Mouse (Mus musculus): Measurements from ENCODE around the gene Misp. TPM values are rescaled to one million over a fixed set of nuclear protein-coding genes. Genes with fewer than 3 reads are reported as not detected.

Misp gene
- polyA plus RNA-seq, 1 experiment, result 0.92 TPM

DNA sequence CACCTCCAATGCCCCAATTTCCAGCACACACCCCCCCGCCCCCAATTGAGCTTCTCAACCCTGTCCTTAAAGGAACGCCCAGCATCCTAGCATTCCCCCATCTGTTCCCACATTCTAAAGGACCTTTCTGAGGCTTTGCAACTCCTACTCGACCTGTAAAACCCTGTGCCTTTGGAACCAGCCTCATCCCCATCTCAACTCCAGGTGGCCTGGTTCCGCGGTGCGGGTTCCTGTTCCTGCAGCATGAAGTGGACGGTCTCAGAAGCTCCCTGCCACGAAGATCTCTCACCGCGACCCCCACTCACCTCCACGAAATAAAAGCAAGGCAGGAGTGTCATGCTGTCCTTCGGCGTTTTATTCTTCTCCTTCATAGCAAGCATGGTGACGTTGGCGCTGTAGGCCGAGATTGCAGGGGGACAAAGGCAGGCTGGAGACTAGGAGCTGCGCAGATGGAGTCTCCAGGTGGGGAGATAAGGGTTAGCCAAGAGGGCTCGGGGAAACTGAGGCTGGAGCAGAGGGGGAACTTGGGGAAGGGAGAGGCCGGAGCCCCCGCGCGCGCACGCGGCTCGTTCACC lies 53.0 kb downstream of the Misp start:
- no peak for DNase-seq (ENCODE audit: low spot score)

DNA sequence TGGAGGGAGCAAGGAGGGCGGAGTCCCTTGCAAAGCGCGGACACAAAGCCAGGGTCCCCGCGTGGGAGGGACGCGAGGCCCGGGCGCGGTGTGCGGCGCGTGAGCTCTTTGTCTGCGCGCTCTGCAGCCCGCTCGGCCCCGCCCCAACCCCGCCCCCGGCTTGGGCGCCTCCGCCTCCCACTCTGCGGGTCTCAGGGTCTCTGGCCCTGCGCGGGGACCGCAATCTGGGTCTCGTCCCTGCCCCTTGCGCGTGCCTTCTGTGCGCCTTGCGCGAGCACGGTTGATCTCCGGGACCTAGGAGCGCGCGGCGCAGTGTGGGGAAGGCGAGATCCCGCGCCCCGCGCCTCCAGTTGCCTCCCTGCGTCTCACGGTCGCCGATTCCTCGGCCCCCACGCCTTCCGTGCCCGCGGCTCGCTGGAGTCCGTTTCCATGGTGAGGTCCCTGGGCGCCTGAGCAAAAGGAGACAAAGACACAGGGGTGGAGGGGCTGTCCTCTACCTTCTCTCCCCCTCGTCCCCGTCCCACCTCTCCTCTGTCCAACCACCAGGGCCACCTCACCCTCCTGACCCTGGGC lies 53.6 kb downstream of the Misp start, which contains the start of the genes Prtn3 and Plppr3:
Gene Prtn3, plus strand, starts transcription at position 187 of the 573 bp plus-strand sequence.
Gene Plppr3, minus strand, starts transcription at position 345 of the 573 bp plus-strand sequence.
- no peak for DNase-seq (ENCODE audit: low spot score)

DNA sequence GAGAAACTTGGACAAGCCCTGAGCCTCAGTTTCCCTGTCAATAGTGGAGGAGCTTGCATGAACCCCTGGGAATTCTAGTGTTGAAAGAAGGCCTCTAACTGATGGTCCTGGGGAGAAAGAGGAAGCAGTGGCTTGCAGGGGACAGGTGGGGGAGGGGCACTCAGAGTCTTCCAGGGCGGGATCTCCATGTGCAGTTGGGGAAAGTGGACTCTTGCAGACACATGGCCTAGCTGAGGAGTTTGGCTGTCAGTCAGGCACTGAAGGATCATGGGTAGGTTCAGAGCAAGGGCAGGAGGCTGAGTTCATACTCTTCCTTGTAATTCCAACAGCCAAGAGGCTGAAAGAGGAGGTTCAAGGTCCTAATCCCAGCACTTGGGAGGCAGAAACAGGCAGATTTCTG lies 56.4 kb downstream of the Misp start:
- DNase-seq (ENCODE audit: low spot score), result no peak

DNA sequence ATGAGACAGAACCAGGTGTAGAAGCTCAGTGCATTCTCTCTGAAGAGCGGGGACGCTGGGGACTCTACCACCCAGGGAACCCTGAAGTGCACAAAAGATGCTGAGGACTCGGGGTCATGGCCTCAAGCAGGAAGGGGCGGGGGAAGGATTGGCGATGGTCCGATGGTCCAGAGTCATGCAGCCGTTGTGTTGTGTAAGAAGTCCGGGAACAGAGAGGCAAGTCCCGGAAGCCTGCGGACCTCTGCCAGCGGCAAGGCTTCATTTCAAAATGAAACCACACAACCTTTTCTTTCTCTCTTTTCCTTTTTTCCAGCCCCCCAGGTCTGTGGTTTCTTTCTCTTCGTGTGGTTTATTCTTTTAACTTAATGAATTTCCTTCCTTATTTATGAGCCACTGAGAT lies 57.0 kb downstream of the Misp start:
- DNase-seq (ENCODE audit: low spot score), result no peak

DNA sequence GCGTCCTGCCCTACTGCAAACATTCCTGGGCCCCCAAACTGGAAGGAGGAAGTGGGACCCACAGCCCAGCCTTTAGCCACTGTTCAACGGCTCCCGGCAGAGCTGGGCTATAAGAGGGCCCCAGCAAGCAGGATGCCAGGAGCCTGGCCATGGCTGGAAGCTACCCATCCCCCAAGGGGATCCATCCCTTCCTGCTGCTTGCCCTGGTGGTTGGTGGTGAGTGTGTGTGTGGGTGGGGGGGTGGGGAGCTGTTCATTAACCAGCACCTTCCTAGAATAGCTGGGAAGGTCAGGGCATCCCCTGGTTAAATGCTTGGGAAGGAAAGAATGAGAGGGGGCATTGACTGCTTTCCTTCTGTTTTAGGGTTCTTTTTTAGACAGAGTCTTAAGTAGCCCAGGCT lies 58.7 kb downstream of the Misp start:
- DNase-seq (ENCODE audit: low spot score), result no peak

Other genes starting within 250 kb of the Misp start
- not detected in 2 replicates for gene Theg, start 233.7 kb upstream of the Misp start, polyA plus RNA-seq (2012; rRNA removed)
- 0.04 and 0.06 TPM in 2 replicates for gene C2cd4c, start 207.0 kb upstream of the Misp start, polyA plus RNA-seq (2012; rRNA removed)
- gene Shc2, start 183.1 kb upstream of the Misp start, polyA plus RNA-seq (2012; rRNA removed), result 7.4 and 7.6 TPM in 2 replicates
- gene Odf3l2, start 175.3 kb upstream of the Misp start, polyA plus RNA-seq (2012; rRNA removed), result not detected in 2 replicates
- gene Madcam1, start 156.4 kb upstream of the Misp start, polyA plus RNA-seq (2012; rRNA removed), result not detected in 2 replicates
- 29.1 and 33.7 TPM in 2 replicates for gene Tpgs1, start 151.6 kb upstream of the Misp start, polyA plus RNA-seq (2012; rRNA removed)
- 60.6 and 70.0 TPM in 2 replicates for gene Cdc34, start 138.8 kb upstream of the Misp start, polyA plus RNA-seq (2012; rRNA removed)
- gene Gzmm, start 132.0 kb upstream of the Misp start, polyA plus RNA-seq (2012; rRNA removed), result 1.1 and 1.4 TPM in 2 replicates
- 614 and 631 TPM in 2 replicates for gene Bsg, start 116.5 kb upstream of the Misp start, polyA plus RNA-seq (2012; rRNA removed)
- gene Hcn2, start 104.4 kb upstream of the Misp start, polyA plus RNA-seq (2012; rRNA removed), result 0.96 and 1.5 TPM in 2 replicates
- gene Polrmt, start 74.4 kb upstream of the Misp start, polyA plus RNA-seq (2012; rRNA removed), result 28.5 and 31.7 TPM in 2 replicates
- gene Fgf22, start 65.9 kb upstream of the Misp start, polyA plus RNA-seq (2012; rRNA removed), result 0.04 and 0.06 TPM in 2 replicates
- 54.5 and 59.4 TPM in 2 replicates for gene Rnf126, start 54.0 kb upstream of the Misp start, polyA plus RNA-seq (2012; rRNA removed)
- 41.4 and 44.3 TPM in 2 replicates for gene Fstl3, start 43.7 kb upstream of the Misp start, polyA plus RNA-seq (2012; rRNA removed)
- gene Prss57, start 30.0 kb upstream of the Misp start, polyA plus RNA-seq (2012; rRNA removed), result 0.47 and 0.49 TPM in 2 replicates
- 52.6 and 77.5 TPM in 2 replicates for gene Palm, start 27.4 kb upstream of the Misp start, polyA plus RNA-seq (2012; rRNA removed)
- gene Ptbp1, start 33.4 kb downstream of the Misp start, polyA plus RNA-seq (2012; rRNA removed), result 140 and 166 TPM in 2 replicates
- gene Prtn3, start 53.5 kb downstream of the Misp start, polyA plus RNA-seq (2012; rRNA removed), result 0.62 and 1.0 TPM in 2 replicates
- 1.8 TPM in 2 replicates for gene Plppr3, start 53.6 kb downstream of the Misp start, polyA plus RNA-seq (2012; rRNA removed)
- gene Elane, start 65.3 kb downstream of the Misp start, polyA plus RNA-seq (2012; rRNA removed), result 0.19 TPM in 1 of 2 replicates, not detected in the other
- 564 and 1,194 TPM in 2 replicates for gene Cfd, start 69.9 kb downstream of the Misp start, polyA plus RNA-seq (2012; rRNA removed)
- gene Med16, start 87.9 kb downstream of the Misp start, polyA plus RNA-seq (2012; rRNA removed), result 31.7 and 40.9 TPM in 2 replicates
- not detected in 2 replicates for gene Gm26602, start 89.9 kb downstream of the Misp start, polyA plus RNA-seq (2012; rRNA removed)
- 5.5 and 5.7 TPM in 2 replicates for gene Kiss1r, start 96.0 kb downstream of the Misp start, polyA plus RNA-seq (2012; rRNA removed)
- 140 and 147 TPM in 2 replicates for gene R3hdm4, start 100.2 kb downstream of the Misp start, polyA plus RNA-seq (2012; rRNA removed)
- gene Arid3a, start 106.1 kb downstream of the Misp start, polyA plus RNA-seq (2012; rRNA removed), result 3.8 and 4.1 TPM in 2 replicates
- gene Wdr18, start 139.2 kb downstream of the Misp start, polyA plus RNA-seq (2012; rRNA removed), result 23.5 and 25.0 TPM in 2 replicates
- gene Grin3b, start 149.7 kb downstream of the Misp start, polyA plus RNA-seq (2012; rRNA removed), result 0.04 TPM in 1 of 2 replicates, not detected in the other
- 135 and 159 TPM in 2 replicates for gene Tmem259, start 163.3 kb downstream of the Misp start, polyA plus RNA-seq (2012; rRNA removed)
- gene Cnn2, start 167.6 kb downstream of the Misp start, polyA plus RNA-seq (2012; rRNA removed), result 173 and 185 TPM in 2 replicates
- gene Abca7, start 175.5 kb downstream of the Misp start, polyA plus RNA-seq (2012; rRNA removed), result 7.5 and 9.2 TPM in 2 replicates
- 18.9 and 23.0 TPM in 2 replicates for gene Arhgap45, start 195.7 kb downstream of the Misp start, polyA plus RNA-seq (2012; rRNA removed)
- gene Polr2e, start 218.8 kb downstream of the Misp start, polyA plus RNA-seq (2012; rRNA removed), result 141 and 178 TPM in 2 replicates
- 524 and 620 TPM in 2 replicates for gene Gpx4, start 226.2 kb downstream of the Misp start, polyA plus RNA-seq (2012; rRNA removed)

Data from urinary bladder, adult 2 months (tissue).